Mouse (Mus musculus) erythroid progenitor cell, adult 5-6 weeks (primary cell): Measurements from ENCODE around the gene Myh7b. TPM values are rescaled to one million over a fixed set of nuclear protein-coding genes. Genes with fewer than 3 reads are reported as not detected.

ENCODE experiments used
- ATAC-seq: replicated peaks from 2 replicates; pipeline ENCODE4 v1.8.0; 2016; ENCODE audit warnings: moderate number of reproducible peaks, mild to moderate bottlenecking, moderate TSS enrichment, inconsistent platforms; ENCODE audit not compliant: poor library complexity, low FRiP score, severe bottlenecking
- total RNA-seq, 2 experiments: library from RNA; stranded (forward) in 1 of 2; stranded (reverse) in 1 of 2; fragments of 150-400 nt in 1 of 2; fragments of 186-747, 209-891 nt in 1 of 2; gene quantifications; 2 replicates each; pipeline versions ENCODE4 v1.2.3 to v1.2.4; 2015 to 2017; ENCODE audit warnings: low replicate concordance in 2 of 2

Myh7b gene
- total RNA-seq, 2 experiments from 2014 or later: not detected

GRCm38 (mm10) chr2:155679586-155680110, 68.6 kb downstream of the Myh7b start:
- ATAC-seq: no peak

- ATAC-seq: no peak
These were observed 69.6 kb downstream of the Myh7b start for GRCm38 (mm10) chr2:155680591-155680990.

GRCm38 (mm10) chr2:155681194-155681593, 70.2 kb downstream of the Myh7b start:
- ATAC-seq: no peak

- ATAC-seq: no peak
These were observed 70.9 kb downstream of the Myh7b start for GRCm38 (mm10) chr2:155681874-155682273.

- no peak for ATAC-seq
These were observed 72.1 kb downstream of the Myh7b start for GRCm38 (mm10) chr2:155683137-155683536.

- ATAC-seq: no peak
These were observed 72.8 kb downstream of the Myh7b start for GRCm38 (mm10) chr2:155683821-155684220.

Other genes with a start within 250 kb of the Myh7b start
- gene Trp53inp2, start 230.2 kb upstream of the Myh7b start, total RNA-seq (2015; ENCODE audit: low replicate concordance): 10.5 and 11.5 TPM in 2 replicates
- 1.1 and 3.6 TPM in 2 replicates for gene Trp53inp2, start 230.2 kb upstream of the Myh7b start, total RNA-seq (2017; ENCODE audit: low replicate concordance)
- 55.1 and 66.7 TPM in 2 replicates for gene Ncoa6, start 137.3 kb upstream of the Myh7b start, total RNA-seq (2015; ENCODE audit: low replicate concordance)
- gene Ncoa6, start 137.3 kb upstream of the Myh7b start, total RNA-seq (2017; ENCODE audit: low replicate concordance): 19.4 and 24.4 TPM in 2 replicates
- gene Acss2, start 93.3 kb upstream of the Myh7b start, total RNA-seq (2015; ENCODE audit: low replicate concordance): 3.2 and 6.3 TPM in 2 replicates
- gene Acss2, start 93.3 kb upstream of the Myh7b start, total RNA-seq (2017; ENCODE audit: low replicate concordance): 7.7 and 9.2 TPM in 2 replicates
- gene Ggt7, start 93.0 kb upstream of the Myh7b start, total RNA-seq (2015; ENCODE audit: low replicate concordance): not detected in 2 replicates
- not detected in 2 replicates for gene Ggt7, start 93.0 kb upstream of the Myh7b start, total RNA-seq (2017; ENCODE audit: low replicate concordance)
- gene Gss, start 18.4 kb upstream of the Myh7b start, total RNA-seq (2015; ENCODE audit: low replicate concordance): 2.9 and 7.1 TPM in 2 replicates
- gene Gss, start 18.4 kb upstream of the Myh7b start, total RNA-seq (2017; ENCODE audit: low replicate concordance): 5.6 and 9.6 TPM in 2 replicates
- 35.6 and 35.7 TPM in 2 replicates for gene Trpc4ap, start 81.2 kb downstream of the Myh7b start, total RNA-seq (2015; ENCODE audit: low replicate concordance)
- gene Trpc4ap, start 81.2 kb downstream of the Myh7b start, total RNA-seq (2017; ENCODE audit: low replicate concordance): 19.7 and 49.9 TPM in 2 replicates
- 11.3 and 12.3 TPM in 2 replicates for gene Edem2, start 118.3 kb downstream of the Myh7b start, total RNA-seq (2015; ENCODE audit: low replicate concordance)
- gene Edem2, start 118.3 kb downstream of the Myh7b start, total RNA-seq (2017; ENCODE audit: low replicate concordance): 6.2 and 6.7 TPM in 2 replicates
- gene Gm17581, start 124.7 kb downstream of the Myh7b start, total RNA-seq (2015; ENCODE audit: low replicate concordance): not detected in 2 replicates
- not detected in 2 replicates for gene Gm17581, start 124.7 kb downstream of the Myh7b start, total RNA-seq (2017; ENCODE audit: low replicate concordance)
- not detected in 2 replicates for gene Procr, start 139.9 kb downstream of the Myh7b start, total RNA-seq (2015; ENCODE audit: low replicate concordance)
- not detected in 2 replicates for gene Procr, start 139.9 kb downstream of the Myh7b start, total RNA-seq (2017; ENCODE audit: low replicate concordance)
- gene Mmp24, start 164.1 kb downstream of the Myh7b start, total RNA-seq (2015; ENCODE audit: low replicate concordance): not detected in 2 replicates
- not detected in 2 replicates for gene Mmp24, start 164.1 kb downstream of the Myh7b start, total RNA-seq (2017; ENCODE audit: low replicate concordance)
- gene BC029722, start 208.2 kb downstream of the Myh7b start, total RNA-seq (2015; ENCODE audit: low replicate concordance): not detected in 2 replicates
- gene BC029722, start 208.2 kb downstream of the Myh7b start, total RNA-seq (2017; ENCODE audit: low replicate concordance): 0.77 and 1.6 TPM in 2 replicates
- gene Eif6, start 215.7 kb downstream of the Myh7b start, total RNA-seq (2015; ENCODE audit: low replicate concordance): 68.1 and 91.0 TPM in 2 replicates
- gene Eif6, start 215.7 kb downstream of the Myh7b start, total RNA-seq (2017; ENCODE audit: low replicate concordance): 11.6 and 28.1 TPM in 2 replicates
- not detected in 2 replicates for gene Fam83c, start 223.6 kb downstream of the Myh7b start, total RNA-seq (2015; ENCODE audit: low replicate concordance)
- not detected in 2 replicates for gene Fam83c, start 223.6 kb downstream of the Myh7b start, total RNA-seq (2017; ENCODE audit: low replicate concordance)